Mouse (Mus musculus): ENCODE results near the gene Wdr24.

Wdr24 gene

DNA sequence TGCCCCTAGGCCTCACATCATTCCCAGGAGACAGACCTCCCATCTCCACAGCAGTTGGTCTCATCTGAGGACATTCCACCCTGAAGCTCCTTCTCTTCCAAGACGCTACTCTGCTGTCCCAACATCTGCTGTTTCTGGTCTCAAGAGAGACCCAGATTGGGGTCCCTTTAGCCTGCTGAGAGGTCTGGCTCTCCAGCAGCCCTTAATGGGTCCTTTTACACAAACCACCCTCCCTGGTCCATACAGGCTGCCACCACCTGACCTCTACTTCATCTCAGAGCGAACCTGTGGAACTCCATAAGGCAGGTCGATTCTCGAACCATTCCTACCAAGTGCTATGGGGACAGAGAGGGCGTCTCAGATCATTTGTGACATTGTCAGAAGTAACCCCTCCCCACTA, 15.4 kb upstream of the Wdr24 start:
- no peak for DNase-seq

DNA sequence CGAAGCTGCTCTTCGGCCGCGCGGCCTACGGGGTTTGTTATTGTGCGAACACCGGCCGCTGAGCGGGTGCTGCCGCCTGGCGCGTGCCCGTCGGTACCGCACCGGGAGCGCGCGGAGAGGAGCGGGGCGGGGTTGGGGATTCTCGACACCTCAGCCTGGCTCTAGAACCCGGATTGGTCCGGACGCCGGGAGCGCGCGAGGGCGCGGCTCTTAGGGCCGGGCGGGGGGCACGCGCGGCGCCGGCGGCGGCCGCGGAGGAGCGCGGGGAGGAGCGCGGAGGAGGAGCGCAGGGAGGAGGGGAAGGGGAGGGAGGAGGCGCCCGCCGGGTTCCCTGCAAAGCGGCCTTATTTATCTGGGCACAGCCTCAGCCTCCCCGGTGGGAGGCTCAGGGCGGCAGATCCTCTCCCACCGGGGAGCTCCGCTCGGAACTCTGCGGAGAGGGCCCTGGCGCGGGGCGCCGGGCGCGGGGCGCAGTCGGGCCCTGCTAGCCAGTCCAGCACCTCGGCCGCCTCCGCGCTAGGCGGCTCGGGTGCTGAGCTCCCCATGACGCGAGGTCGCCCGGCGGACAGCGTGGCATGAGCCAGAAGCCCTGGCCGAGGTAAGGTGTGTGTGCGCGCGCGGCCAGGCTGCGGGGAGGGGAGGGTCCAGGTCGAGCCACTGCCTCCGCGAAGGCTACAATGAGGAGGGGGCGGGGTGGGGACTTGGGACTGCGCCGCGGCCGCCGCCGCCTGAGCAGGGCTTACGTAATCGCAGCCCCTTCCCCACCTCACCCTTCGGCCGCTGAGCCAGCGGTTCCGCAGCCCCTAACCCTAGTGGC, 14.4 kb upstream of the Wdr24 start, which contains the start of gene Fbxl16:
Gene Fbxl16, plus strand, starts transcription at position 297 of the 817 bp plus-strand sequence.
- peak; percentile 60 for DNase-seq

DNA sequence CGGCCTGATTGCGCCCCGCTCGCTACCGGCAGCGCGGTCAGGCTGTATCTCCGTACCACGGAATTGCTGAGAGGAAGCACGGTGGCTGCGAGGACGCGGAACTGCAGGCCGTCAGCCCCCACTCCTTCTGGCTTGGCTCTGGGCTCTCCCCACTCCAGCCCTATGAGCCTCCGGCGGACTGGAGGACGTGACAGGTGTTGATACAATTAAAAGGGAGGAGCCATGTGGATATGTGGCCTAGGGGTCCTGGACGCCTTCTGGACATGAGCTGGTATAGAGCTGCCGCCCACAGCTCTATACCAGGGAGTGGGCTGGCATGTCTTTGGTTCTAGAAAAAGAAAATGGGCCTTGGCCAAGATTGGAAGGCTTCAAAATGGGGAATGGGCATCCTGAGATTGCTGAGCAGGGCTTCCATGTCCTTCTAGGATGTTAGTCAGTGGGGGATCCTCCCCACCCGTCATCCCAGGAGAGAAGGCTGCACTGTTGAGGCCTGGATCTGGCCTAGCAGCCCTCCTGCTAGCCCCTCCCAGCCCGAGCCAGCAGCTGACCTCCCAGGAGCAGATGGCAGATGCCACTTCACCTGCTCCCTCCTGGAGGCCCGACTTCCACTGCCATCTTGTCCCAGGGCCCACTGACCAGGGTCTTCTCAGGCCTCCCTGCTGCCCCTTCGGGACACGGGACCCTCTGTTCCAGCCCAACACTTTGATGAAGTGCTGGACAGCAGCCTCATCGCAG, 13.7 kb upstream of the Wdr24 start:
- no peak for DNase-seq

DNA sequence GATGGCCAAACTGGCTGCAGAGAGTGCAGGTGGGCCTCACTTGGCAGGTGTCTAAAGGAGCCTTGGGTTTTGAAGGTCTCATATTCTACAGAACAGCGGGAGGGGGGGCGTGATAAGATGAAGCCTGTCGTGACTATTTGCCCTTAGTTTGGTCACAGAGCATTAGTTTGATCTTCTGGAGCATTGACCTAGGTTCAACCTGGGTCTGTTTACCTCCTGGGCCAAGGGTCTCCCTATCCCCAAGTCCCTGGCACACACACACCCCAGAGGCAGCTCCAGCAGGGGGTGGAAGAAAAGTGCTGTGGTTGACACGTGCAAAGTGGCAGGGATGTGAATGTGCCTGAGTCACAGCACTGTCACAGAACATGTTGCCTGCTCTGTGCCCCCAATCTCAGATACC, 12.5 kb upstream of the Wdr24 start:
- DNase-seq, result no peak

DNA sequence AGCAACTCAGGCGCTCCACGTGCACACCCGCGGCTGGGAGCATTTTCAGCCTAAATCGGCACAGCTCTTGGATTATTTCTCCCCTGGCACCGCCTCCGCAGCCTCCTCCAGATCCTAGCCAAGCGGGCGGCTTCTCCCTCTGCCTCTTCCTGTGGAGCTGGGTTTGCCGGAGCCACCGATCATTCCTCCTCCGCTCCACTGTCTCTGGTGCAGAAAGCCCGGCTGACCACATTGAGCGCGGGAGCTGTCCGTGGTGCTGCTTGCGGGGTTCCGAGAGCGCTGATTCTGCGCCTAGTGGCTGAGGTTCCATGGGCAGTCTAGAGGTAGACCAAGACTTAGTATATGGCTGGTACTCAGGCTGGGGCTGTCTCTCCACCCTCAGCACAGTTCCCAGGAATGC, 10.0 kb upstream of the Wdr24 start:
- peak; percentile 93 for DNase-seq

DNA sequence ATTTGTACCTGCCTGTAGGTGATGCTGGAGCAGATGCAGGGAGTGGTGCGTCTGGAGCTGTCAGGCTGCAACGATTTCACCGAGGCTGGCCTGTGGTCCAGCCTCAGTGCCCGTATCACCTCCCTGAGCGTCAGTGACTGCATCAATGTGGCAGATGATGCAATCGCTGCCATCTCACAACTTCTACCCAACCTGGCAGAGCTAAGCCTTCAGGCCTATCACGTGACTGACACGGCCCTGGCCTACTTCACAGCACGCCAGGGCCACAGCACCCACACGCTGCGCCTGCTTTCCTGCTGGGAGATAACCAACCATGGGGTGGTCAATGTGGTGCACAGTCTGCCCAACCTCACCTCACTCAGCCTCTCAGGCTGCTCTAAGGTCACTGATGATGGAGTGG, 5.8 kb upstream of the Wdr24 start:
- DNase-seq, result no peak

DNA sequence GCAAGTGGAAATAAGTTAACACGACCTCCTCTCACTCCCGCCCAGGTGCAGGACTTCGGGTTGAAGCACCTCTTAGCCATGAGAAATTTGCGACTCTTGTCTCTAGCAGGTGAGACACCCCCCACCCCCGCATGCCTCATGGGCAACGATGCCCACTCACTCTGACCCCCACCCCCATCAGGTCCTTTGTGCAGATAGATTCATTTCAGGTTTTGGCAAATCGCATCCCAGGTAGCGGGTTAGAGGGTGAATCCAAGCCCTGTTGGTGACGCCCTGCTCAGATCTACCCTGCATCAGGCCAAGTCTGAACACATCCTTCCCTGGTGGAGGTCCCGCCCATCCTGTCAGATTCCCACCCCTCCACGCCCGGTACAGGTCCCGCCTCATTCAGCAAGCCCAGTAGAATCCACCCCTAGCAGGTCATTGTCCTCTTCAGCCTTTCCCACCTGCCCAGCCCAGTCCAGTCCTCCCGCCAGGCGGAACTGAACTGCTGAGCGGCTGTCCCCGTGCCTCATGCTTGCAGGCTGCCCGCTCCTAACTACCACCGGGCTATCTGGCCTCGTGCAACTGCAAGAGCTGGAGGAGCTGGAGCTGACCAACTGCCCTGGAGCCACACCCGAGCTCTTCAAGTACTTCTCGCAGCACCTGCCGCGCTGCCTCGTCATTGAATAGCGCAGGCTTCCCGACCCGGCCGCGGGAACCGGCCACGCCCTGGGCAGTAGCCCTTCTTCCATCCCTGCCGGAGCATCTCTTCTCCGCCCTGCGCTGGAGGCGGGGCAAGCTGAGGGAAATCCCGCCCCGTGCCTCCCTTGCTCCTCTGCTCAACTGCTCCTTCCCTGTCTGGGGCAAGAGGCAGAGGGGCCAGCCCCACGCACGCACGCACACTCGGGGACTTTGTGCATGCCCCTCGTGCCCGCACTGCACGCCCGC, 4.3 kb upstream of the Wdr24 start:
- DNase-seq, result no peak

DNA sequence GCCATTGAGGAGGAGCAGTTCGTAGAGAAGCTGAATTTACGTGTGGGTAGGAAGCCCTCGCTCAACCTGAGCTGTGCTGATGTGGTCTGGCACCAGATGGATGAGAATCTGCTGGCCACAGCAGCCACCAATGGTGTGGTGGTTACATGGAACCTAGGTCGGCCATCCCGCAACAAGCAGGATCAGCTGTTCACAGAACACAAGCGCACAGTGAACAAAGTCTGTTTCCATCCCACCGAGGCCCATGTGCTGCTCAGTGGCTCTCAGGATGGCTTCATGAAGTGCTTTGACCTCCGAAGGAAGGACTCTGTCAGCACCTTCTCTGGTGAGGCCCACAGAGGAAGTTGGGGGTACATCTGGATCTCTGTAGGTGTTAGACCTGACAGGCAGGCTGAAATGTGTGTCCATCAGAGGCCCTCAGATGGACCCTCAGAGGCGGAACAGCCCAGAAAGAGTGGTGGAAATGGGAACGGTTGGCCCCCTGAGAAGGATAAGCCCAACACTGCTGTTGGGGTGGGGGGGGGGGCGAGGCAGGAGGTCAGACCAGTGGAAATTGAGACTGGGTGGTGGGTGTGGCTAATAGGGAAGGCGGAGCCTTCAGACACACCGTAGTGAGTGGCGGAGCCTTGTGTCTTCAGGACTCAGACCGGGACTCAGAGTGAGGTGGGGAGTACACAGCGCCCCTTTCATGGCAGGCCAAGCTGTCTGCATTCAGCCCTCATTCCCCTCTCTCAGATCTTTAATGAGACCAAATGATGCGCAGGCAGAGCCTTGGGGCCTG, 1.1 kb downstream of the Wdr24 start:
- no peak for DNase-seq

DNA sequence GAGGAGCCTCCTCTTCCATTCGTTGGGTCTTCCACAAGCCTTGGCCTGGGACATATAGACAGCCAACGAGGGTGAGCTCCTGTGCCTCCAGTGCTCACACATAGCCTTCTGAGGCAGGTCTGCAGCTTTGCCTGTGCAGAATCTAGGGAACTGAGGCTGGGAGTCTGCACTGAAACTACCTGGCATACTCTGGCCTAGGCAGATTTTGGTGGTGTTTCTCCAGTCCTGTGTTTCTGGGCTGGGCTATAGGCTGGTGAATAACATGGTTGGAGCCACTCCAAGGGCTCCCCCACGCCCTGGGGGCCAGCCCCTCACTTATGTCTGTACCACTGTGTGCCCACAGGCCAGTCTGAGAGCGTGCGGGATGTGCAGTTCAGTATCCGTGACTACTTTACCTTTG, 1.9 kb downstream of the Wdr24 start:
- no peak for DNase-seq

DNA sequence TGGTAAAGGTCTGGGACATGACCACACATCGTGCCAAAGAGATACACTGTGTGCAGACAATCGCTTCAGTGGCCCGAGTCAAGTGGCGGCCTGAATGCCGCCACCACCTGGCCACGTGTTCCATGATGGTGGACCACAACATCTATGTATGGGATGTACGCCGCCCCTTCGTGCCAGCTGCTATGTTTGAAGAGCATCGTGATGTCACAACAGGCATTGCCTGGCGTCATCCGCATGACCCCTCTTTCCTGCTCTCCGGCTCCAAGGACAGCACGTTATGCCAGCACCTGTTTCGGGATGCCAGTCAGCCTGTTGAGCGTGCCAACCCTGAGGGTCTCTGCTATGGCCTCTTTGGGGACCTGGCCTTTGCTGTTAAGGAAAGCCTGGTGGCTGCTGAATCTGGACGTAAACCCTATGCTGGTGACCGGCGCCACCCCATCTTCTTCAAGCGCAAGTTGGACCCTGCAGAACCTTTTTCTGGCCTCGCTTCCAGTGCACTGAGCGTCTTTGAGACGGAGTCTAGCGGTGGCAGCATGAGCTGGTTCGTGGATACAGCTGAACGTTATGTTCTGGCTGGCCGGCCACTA, 2.6 kb downstream of the Wdr24 start:
- DNase-seq, result no peak

DNA sequence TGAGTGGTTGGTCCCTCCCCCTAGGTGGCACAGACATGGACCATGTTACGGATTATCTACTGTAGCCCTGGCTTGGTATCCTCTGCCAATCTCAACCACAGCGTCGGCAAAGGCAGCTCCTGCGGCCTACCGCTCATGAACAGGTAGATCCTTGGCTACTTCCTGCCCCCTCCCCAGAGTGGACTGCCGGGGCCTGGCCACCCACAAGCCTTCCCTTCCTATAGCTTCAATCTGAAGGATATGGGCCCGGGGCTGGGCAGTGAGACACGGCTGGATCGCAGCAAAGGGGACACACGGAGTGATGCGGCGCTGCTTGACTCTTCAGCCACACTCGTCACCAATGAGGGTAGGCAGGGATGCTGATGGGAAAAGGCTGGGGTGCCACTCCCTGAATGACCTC, 3.6 kb downstream of the Wdr24 start:
- no peak for DNase-seq

DNA sequence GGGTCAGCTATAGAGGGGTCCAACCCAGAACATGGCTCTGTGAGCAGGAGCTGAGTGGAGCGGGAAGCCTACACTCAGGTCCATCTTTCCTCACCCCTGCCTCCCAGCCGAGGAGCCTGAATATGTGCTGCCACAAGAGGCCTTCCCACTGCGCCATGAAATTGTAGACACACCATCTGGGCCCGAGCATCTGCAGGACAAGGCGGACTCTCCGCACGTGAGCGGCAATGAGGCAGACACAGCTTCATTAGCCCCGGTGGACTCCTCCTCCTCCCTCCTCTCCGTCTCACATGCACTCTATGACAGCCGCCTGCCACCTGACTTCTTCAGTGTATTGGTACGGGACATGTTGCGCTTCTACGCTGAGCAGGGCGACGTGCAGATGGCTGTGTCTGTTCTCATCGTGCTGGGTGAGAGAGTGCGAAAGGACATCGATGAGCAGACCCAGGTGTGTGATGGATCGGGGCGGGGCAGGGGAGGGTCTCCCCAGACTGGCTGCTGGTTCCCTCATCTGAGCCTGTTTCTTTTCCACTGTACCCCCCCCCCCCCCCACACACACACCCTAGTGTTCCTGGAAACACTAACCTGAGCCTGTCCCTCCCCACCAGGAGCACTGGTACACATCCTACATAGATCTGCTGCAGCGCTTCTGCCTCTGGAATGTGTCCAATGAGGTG, 4.3 kb downstream of the Wdr24 start:
- DNase-seq, result no peak

DNA sequence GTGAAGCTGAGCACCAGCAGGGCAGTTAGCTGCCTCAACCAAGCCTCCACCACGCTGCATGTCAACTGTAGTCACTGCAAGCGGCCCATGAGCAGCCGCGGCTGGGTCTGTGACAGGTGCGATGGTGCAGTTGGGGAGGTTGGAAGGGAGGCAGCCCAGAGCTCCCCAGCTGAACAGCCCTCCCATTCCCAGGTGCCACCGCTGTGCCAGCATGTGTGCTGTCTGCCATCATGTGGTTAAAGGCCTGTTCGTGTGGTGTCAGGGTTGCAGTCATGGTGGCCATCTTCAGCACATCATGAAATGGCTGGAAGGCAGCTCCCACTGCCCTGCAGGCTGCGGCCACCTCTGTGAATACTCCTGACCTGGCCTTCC, 4.8 kb downstream of the Wdr24 start:
- DNase-seq, result no peak

DNA sequence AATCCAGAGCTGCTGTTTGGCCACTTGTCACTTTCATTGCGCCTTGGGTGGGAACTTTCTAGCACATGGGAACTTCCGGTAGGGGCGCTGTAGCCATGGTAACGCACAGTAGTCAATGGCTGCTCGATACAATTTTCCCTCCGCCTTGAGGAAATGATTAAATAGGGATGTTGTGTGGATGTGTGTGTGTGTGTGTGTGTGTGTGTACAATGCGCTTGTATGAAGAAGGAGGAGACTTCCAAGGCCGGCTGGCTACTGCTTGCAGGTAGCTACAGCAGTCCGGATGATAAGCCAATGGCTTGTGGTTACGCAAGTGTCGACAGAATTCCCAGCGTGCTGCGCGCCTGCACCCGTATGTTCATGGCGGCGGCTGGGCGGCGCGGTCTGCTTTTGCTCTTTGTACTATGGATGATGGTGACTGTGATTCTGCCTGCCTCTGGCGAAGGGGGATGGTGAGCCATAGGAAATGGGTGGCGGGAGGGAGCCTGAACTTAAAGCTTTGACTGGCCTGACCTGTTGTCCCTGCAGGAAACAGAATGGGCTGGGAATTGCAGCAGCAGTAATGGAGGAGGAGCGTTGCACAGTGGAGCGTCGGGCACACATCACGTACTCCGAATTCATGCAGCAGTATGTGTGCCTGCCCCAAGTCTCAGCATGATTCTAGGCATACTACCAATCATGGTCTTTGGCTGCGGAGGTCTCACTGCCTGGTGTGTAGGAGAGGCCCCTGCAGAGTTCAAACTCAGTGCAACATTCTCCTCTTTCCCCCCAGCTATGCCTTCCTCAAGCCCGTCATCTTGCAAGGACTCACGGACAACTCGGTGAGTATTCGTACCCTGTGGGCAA, 5.5 kb downstream of the Wdr24 start, which contains the start of gene Jmjd8:
Gene Jmjd8, plus strand, starts transcription at position 156 of the 846 bp plus-strand sequence.
- peak; percentile 83 for DNase-seq

DNA sequence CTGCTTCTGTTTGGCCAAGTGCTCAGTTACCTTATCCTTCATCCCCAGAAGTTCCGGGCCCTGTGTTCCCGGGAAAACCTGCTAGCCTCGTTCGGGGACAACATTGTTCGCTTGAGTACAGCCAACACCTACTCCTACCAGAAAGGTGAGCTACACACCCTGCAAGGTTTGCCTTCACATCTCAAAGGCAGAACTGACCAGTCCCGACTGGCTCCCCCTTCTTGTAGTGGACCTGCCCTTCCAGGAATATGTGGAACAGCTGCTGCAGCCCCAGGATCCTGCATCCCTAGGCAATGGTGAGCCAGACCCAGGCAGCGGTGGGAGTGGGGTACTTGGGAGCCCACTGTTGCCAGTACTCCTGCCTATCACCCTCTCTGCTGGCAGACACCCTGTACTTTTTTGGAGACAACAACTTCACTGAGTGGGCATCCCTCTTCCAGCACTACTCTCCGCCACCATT, 6.2 kb downstream of the Wdr24 start:
- no peak for DNase-seq

DNA sequence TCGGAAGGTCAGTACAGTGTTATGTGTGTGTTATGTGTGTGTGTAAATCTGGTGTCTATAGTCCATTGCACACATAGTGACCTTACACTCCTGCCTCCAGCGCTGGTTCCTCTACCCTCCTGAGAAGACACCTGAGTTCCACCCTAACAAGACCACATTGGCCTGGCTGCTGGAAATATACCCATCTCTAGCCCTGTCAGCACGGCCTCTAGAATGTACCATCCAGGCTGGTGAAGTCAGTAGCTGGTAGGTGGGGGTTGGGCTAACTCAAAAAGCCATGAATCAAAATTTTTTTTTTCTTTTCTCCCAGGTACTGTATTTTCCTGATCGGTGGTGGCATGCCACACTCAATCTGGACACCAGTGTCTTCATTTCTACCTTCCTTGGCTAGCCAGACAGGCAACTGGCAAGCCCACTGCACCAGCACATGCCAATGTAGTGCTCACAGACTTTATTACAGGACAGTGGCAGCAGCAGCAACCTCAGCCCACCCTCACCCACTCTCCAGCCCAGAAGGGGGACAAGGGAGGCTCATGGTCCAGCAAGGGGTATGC, 6.8 kb downstream of the Wdr24 start:
- DNase-seq, result no peak

DNA sequence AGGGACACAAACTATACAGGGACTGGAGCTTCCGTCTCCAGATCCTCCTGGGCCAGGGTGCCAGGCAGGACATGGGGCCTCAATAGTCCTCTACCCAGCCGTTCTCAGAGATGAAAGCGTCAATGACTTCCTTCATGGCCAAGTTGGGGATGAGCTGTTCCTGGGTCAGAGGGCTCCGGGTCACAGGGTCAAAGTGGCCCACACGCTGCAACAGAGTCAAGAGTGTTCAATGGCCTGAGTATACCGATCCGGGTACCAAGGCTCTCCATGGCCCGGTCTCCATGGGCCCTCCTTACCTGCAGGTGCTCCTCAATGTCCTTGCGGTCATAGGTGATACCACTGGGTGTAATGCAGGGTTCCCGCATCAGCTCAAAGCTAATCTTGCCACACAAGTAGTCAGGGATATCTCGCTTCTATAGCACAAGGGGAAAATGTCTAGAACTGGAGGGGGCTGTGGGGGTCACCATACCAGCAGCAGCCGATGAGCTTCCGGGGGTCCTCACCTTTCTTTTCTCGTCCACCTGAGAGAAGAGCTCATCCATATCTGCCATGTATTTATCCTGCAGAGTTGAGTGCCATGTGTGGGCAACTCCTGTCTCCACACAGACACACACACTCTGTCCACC, 7.5 kb downstream of the Wdr24 start:
- DNase-seq, result no peak

DNA sequence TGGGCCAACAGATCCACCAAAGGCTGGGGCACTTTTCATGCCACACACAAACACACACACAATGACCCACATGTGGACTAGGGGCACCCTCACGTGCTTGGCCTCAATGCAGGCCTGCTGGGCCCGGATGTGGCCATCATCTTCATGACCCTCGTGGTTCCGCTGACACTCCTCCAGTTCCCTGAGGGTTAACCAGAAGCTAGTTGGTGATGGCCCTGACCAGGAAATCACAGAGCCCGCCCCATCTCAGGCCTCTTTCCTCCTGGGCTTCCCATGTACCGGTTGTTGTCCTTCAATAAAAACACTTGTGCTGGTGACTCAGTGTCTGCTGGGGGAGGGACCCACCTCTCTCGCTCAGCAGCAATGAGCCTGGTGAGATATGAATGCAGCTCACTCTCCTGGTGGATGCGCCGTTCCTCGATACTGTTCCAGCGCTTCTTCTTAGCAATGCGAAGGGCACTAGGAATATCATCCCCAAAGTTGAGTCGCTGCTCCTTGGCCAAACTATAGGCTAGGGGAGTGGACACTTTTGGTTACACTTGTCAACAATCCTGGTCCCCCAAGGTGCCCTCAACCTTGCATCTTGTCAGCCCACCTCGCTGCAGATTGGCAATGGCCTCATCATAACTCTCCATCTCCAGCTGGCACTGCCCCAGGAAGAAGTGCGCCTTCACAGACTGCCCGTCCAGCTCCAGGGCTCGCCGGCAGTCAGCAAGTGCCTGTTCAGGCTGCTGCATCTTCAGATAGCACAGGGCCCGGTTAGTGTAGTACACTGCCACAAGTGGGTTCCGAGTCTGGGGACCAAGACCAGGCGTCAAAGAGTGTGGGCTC, 8.2 kb downstream of the Wdr24 start:
- no peak for DNase-seq

Measured in thymus, postnatal 4 days (tissue).